Mouse (Mus musculus) adipose tissue, adult 10 weeks (tissue): Measurements from ENCODE around the gene S100a10. TPM values are rescaled to one million over a fixed set of nuclear protein-coding genes. Genes with fewer than 3 reads are reported as not detected.

ENCODE experiments used
- polyA plus RNA-seq: library from polyadenylated mRNA; stranded (reverse); fragments of 350-450 nt; fragmentation: Illumina TruSeq; extraction: RNeasy Lipid Tissue Mini Kit (QIAGEN cat#74804); gene quantifications from one replicate; pipeline ENCODE4 v1.2.3, GENCODE M21; 2014; ENCODE audit warnings: low read depth, low replicate concordance

Gene S100a10
- polyA plus RNA-seq: 375 TPM

DNA sequence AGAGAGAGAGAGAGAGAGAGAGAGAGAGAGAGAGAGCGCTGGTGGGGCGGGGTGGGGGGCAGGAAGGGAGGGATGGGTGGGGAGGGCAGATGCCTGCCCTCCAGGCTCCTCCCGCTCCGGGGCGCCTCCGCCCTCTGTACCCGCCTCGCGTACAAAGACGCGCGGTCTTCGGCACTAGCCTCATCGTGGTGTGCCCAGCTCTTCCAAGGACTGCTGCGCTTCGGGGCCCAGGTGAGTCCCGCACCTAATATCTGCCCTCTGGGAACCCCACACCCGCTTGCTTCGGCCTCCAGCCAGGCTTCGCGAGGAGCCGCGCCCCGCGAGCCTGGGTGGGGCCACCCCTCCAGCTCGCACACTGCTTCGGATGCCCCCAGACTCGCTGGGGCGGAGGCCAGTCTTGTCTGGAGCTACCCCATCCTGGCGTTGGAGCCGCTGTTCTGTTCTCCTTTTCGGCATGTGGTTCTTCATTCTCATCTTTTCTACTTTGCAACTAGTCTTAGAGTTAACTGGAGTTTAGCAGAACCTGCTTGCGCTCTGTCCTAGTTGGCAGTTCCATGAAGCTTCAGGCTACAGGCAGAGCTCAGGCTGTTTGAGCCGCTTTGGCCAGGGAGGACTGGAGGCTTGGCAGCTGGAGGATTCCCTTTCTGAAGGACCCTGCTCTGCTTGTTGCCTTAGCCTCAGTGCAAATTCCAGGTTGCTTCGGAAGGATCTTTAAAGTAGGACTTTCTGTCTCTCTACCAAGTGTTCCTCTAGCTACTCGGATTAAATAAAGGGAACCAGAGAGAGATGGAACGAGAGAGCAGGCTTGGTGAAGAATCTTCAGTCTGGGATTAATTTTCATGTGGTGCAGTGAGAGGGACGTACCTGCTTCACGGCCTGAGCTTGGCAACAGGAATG lies at the start of gene S100a10:
Gene S100a10 (plus strand): TSS at position 100 of the 897 bp plus-strand sequence.

DNA sequence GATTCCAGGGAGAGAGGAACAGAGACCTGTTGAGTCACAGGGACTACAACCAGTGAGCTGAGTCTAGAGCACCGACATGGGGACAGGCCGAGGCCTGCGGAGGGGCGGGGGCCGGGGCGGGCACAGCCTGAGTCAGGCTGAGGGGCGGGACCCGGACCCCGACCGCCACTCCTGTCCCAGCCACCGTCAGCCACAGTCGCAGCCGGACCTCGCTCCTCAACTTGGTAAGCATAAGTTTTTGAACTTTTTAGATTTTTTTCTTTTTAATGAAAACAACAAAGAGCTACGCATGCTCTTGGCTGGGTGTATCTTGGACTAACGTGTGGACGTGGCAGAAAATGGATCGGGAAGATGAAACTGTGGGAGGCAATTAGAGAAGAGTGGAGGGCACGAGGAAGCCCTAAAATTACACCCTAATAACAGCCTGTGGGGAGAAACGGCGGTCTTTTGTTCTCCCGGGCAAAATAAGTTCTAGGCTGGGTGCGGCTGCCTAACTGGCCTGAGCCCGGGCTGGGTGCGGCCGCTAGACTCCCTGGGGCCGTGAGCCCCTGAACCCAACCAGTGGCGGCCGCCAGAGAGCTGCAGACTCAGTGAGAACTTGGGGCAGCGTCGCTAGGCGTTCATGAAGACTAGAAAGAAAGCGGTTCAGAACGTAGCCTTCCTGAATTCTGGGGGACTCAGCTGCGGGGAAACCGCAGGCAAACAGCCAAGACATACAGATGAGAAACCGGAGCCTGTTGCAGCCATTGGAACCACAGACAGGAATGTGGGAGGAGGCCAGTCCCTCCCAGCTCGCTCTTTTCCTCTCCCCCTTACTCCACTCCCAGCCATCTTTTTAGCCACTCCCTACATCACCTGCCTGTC lies 34.3 kb upstream of the S100a10 start, which contains the start of gene S100a11:
Gene S100a11 (plus strand): TSS at position 159 of the 864 bp plus-strand sequence.

Other genes with a start within 250 kb of the S100a10 start
- gene Hrnr, start 235.3 kb upstream of the S100a10 start, polyA plus RNA-seq: not detected
- gene Rptn, start 161.4 kb upstream of the S100a10 start, polyA plus RNA-seq: not detected
- gene Tchh, start 112.8 kb upstream of the S100a10 start, polyA plus RNA-seq: 6.8 TPM
- 1.1 TPM for gene Tchhl1, start 86.3 kb upstream of the S100a10 start, polyA plus RNA-seq
- 1,402 TPM for gene S100a11, start 34.6 kb upstream of the S100a10 start, polyA plus RNA-seq
- gene Tdpoz2, start 97.6 kb downstream of the S100a10 start, polyA plus RNA-seq: not detected
- not detected for gene Tdpoz1, start 121.2 kb downstream of the S100a10 start, polyA plus RNA-seq
- gene Gm37596, start 138.0 kb downstream of the S100a10 start, polyA plus RNA-seq: not detected
- gene Gm5773, start 217.9 kb downstream of the S100a10 start, polyA plus RNA-seq: not detected
- gene Tdpoz4, start 241.3 kb downstream of the S100a10 start, polyA plus RNA-seq: not detected